Mouse (Mus musculus): ENCODE measurements around the gene Abcc9. TPM values are rescaled to one million over a fixed set of nuclear protein-coding genes. Genes with fewer than 3 reads are reported as not detected.
"Not testable (repeated sequence)": the region's sequence is repeated elsewhere in the genome, so short reads cannot be mapped to it uniquely, and the experiment has no call there.

Gene Abcc9
- polyA plus RNA-seq, 1 experiment from 2014 or later: 2.4 TPM

DNA sequence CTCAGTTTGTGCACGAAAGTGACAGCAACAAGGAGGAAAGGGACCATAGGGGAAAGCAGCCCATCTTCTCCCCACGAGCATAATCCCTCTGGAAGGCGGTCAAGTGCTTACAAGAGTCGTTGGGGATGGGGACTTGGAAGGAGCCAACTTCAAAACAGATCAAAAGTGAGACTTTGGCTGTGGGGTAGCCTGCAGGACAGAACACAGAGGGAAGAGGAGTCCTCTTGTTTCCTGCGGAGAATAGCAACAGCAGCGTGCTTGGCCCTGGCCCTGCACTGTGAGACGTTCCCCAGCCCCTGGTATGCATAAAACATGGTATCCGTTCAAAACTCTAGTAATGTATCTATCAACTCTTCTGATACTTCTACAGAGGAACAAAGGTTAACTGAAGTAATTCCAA, 1.4 kb downstream of the Abcc9 start:
- H3K9me3 ChIP-seq (replicated peaks): no peaks in the 10 kb centered on the region
- H3K4me1 ChIP-seq: peaks cover 12% of the 10 kb centered on the region
- no peak overlapping the region for H3K9ac ChIP-seq
- H3K36me3 ChIP-seq: no peaks in the 10 kb centered on the region
- no peak for ATAC-seq (ENCODE audit: low FRiP score)
- 69% methylated on average over 8 of the region's 8 CpGs for WGBS
- no peaks in the 10 kb centered on the region; the same call in 1 of the 2 replicates for H3K27me3 ChIP-seq
- H3K27ac ChIP-seq: no peak overlapping the region
- no peak overlapping the region for H3K4me2 ChIP-seq (replicated peaks)
- no peak overlapping the region for H3K4me3 ChIP-seq

DNA sequence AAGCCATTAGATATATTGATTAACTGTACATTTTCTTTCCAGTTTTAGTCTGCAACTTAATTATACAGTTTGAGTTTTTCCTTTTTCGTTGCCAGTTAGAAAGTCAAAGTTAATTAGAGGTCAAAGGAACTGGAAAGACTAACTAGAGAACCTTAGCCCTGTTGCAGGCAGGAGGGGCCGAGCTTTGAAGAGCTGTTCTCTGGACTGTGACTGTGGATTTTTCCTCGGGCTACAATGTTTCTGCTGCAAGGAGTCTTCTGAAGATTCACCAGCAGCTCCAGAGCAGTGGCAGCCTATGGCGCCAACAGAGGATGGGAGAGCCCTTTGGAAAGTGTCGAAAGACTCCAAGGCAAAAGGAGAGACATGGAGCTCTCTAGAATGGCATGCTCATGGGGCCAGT, 10.0 kb downstream of the Abcc9 start:
- Histone ChIP-seq H3K4me3 (no peak overlapping the region), H3K4me2 (replicated peaks) (no peak overlapping the region), H3K36me3 (no peaks in the 10 kb centered on the region), H3K27ac (no peak overlapping the region), H3K4me1 (no peaks in the 10 kb centered on the region), H3K9ac (no peak overlapping the region), H3K27me3 (no peaks in the 10 kb centered on the region), H3K9me3 (replicated peaks) (no peaks in the 10 kb centered on the region)
- WGBS: 80% methylated on average over 5 of the region's 5 CpGs
- no peak for ATAC-seq (ENCODE audit: low FRiP score)

DNA sequence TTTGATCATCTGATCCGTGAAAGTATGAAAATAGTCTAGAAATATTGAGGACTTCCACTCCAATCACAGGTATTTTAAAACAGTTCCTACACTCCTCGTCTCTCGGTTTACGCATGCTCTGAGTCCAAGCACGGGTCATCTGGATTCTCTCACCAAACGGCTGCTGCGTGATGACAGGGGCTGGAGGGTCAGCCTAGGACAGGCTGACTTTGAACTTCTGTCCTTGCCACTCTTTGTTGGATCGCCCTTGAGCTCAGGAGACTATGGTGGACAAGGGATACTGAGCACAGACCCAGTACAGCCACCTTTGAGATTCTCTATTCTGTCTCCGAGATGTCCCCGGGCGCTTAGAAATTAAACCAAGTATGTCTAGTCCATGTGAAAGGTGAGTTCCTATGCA, 12.4 kb downstream of the Abcc9 start:
- H3K36me3 ChIP-seq: no peaks in the 10 kb centered on the region
- H3K4me2 ChIP-seq (replicated peaks): no peak overlapping the region

DNA sequence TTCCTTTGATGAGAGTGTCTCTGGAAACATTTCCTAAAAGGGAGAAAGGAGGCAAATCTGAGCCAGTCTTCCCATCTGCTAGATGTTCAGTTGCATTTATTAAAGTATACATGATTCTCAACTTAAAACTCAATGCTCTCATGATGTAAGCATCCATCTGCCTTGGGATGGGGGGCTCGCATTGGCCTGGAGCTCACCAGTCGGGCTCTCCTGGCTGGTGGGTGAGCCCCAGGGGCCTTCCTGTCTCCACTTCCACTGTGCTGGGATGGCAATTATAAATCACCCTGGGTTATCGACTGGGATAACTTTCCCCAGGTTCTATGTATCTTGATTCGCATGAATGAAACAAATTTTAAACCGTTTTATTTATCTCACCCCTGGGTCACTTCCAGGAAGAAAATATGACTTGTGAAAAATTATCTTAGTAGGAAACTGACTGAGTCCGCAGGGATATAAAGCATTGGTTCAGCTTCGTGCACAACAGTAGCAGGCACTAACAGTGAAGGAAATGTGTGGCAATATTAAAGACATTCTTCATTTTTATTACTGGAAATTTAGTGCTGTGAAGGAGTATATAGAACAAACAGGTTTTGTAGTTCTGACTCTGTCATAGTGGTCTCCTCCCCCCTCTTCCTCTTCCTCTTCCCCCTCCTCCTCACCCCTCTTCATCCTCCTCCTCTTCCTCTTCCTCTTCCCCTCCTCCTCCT, 19.0 kb downstream of the Abcc9 start:
- ATAC-seq (ENCODE audit: low FRiP score): no peak
- Histone ChIP-seq H3K27me3 (no peaks in the 10 kb centered on the region), H3K4me2 (replicated peaks) (no peak overlapping the region), H3K4me3 (no peak overlapping the region), H3K9me3 (replicated peaks) (no peaks in the 10 kb centered on the region), H3K4me1 (no peaks in the 10 kb centered on the region), H3K27ac (no peak overlapping the region), H3K36me3 (no peaks in the 10 kb centered on the region), H3K9ac (no peak overlapping the region)
- 83% methylated on average over 7 of the region's 7 CpGs for WGBS

More for the DNA sequence above, 12.4 kb downstream of the Abcc9 start:
- Histone ChIP-seq H3K27me3 (no peaks in the 10 kb centered on the region), H3K9ac (no peak overlapping the region), H3K9me3 (replicated peaks) (no peaks in the 10 kb centered on the region), H3K4me1 (no peaks in the 10 kb centered on the region), H3K27ac (no peak overlapping the region), H3K4me3 (no peak overlapping the region)
- 91% methylated on average over 11 of the region's 11 CpGs for WGBS
- ATAC-seq (ENCODE audit: low FRiP score): no peak

DNA sequence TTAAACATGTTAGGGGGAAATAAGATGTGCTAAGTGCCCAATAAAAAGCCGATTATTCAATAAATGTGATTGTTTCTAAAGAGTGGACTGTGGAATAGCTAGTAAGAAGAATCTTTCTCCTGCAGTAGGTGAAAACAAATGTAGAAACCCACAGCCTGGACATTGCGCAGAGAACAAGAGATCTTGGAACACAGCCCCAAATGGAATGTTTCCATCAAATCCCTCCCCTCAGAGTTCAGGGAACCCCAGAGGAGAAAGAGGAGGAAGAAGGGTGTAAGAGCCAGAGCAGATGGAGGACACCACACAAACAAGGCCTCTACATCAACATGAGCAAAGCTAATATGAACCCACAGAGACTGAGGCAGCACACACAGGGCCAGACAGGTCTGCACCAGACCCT, 32.1 kb downstream of the Abcc9 start:
- no peaks in the 10 kb centered on the region for H3K36me3 ChIP-seq
- no peak overlapping the region for H3K4me3 ChIP-seq
- ATAC-seq (ENCODE audit: low FRiP score): no peak
- no peak overlapping the region for H3K4me2 ChIP-seq (replicated peaks)
- no peaks in the 10 kb centered on the region; the same call in 1 of the 2 replicates for H3K9me3 ChIP-seq (replicated peaks)
- no peaks in the 10 kb centered on the region for H3K27me3 ChIP-seq
- 93% methylated on average over 2 of the region's 2 CpGs for WGBS
- no peak overlapping the region for H3K27ac ChIP-seq
- no peak overlapping the region for H3K9ac ChIP-seq
- H3K4me1 ChIP-seq: no peaks in the 10 kb centered on the region

DNA sequence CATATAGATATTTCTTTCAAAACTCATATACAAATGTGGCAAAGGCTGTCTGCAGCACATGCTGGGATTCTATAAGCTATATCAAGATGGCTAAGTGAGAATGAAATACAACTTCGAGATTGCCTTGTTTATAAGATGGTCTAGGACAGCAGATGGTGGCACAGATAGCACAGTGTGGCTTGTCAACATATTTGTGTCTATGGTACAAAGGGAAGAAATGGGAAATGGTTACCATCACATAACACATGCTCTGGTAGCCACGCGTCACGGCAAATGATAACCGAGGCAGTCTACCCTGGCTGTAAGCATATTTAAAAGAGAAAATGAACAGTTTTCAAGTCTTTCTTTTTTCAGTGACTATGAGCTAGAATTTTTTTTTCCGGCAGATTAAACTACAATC, 32.8 kb downstream of the Abcc9 start:
- no peak overlapping the region for H3K27ac ChIP-seq
- no peak for ATAC-seq (ENCODE audit: low FRiP score)
- H3K36me3 ChIP-seq: no peaks in the 10 kb centered on the region
- no peak overlapping the region for H3K4me3 ChIP-seq
- no peak overlapping the region for H3K9ac ChIP-seq
- no peaks in the 10 kb centered on the region for H3K4me1 ChIP-seq
- no peaks in the 10 kb centered on the region for H3K27me3 ChIP-seq
- no peaks in the 10 kb centered on the region; the same call in 1 of the 2 replicates for H3K9me3 ChIP-seq (replicated peaks)
- WGBS: 95% methylated on average over 6 of the region's 6 CpGs
- H3K4me2 ChIP-seq (replicated peaks): no peak overlapping the region

DNA sequence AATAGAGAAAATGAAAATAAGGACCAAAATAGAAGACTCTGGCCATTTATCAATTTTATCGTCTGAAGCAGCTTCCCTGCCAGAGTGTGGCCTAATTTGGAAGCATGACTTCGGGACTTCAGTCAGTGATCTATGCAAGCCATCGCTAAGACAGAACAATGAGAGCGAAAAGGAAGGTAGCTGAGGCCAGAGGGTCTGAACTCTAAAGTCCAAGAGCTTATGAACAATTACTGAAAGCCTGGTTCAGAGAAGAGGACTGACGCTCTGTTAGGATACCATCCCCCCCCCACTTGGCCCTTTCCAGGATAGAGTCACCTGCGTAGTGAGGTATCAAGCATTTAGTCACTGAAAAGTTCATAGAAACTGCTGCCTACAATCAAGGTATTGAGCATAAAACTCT, 33.3 kb downstream of the Abcc9 start:
- Histone ChIP-seq H3K9ac (no peak overlapping the region), H3K36me3 (no peaks in the 10 kb centered on the region), H3K27me3 (no peaks in the 10 kb centered on the region), H3K4me1 (no peaks in the 10 kb centered on the region), H3K4me2 (replicated peaks) (no peak overlapping the region), H3K27ac (no peak overlapping the region), H3K9me3 (replicated peaks) (no peaks in the 10 kb centered on the region; the same call in 1 of the 2 replicates), H3K4me3 (no peak overlapping the region)
- no peak for ATAC-seq (ENCODE audit: low FRiP score)
- 88% methylated on average over 6 of the region's 6 CpGs for WGBS

DNA sequence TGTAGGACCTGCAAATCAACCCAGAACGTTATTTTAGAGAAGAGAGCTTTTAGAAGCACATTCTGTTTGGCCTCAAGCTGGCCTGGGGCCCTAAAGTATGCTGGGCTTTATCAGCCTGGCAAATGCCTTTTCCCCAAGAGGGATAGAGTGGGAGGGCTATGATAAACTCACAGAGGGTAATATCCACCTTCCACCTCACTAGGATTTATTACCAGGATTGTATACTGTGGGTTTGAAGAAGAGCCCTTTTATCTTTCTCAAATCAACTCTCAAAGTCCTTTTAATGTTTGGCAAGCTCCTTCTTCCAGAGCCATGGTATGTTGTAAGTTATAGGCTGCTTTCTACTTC, 33.7 kb downstream of the Abcc9 start:
- H3K4me3 ChIP-seq: no peak overlapping the region
- ATAC-seq (ENCODE audit: low FRiP score): no peak
- H3K4me1 ChIP-seq: no peaks in the 10 kb centered on the region
- H3K36me3 ChIP-seq: no peaks in the 10 kb centered on the region
- no peaks in the 10 kb centered on the region for H3K27me3 ChIP-seq
- no peak overlapping the region for H3K4me2 ChIP-seq (replicated peaks)
- no peak overlapping the region for H3K9ac ChIP-seq
- WGBS: 53% methylated on average over 1 of the region's 1 CpGs
- no peaks in the 10 kb centered on the region; the same call in 1 of the 2 replicates for H3K9me3 ChIP-seq (replicated peaks)
- H3K27ac ChIP-seq: no peak overlapping the region

DNA sequence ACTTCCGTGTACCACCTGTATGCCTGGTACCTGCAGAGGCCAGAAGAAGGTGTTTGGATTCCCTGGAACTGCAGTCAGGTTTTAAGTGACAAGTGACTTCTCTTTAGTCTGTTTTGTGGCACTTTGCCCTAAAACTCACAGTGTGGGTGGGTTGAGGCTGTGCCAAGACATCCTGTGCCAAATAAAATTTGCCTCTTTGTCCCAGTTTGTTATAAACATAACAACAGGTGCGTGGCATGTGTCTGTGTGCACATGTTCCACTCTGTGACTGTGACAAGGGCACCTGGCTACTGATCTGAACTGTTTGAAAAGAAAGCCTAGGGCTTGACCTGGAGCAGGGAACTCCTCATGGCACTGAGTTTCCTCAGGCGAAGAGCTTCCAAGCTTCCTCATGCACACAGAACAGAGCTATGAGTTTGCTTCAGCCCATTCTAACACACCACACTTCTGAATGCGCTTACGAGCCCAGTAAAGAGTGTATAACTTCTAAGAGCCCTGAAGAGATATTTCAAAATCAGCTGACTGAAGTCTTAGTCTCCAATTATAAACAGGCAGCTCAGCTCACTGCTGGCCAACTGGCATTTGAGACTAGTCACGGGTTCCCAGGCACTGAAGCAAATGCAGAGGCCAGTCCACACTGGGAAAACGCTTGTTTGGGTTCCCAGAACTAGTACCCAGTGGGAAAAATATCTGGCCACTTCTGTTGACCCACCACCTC, 34.3 kb downstream of the Abcc9 start:
- no peak overlapping the region for H3K4me3 ChIP-seq
- H3K27ac ChIP-seq: no peak overlapping the region
- H3K27me3 ChIP-seq: no peaks in the 10 kb centered on the region
- no peak overlapping the region for H3K4me2 ChIP-seq (replicated peaks)
- H3K36me3 ChIP-seq: no peaks in the 10 kb centered on the region
- no peaks in the 10 kb centered on the region for H3K4me1 ChIP-seq
- ATAC-seq (ENCODE audit: low FRiP score): no peak
- WGBS: 85% methylated on average over 7 of the region's 7 CpGs
- no peak overlapping the region for H3K9ac ChIP-seq
- H3K9me3 ChIP-seq (replicated peaks): no peaks in the 10 kb centered on the region

DNA sequence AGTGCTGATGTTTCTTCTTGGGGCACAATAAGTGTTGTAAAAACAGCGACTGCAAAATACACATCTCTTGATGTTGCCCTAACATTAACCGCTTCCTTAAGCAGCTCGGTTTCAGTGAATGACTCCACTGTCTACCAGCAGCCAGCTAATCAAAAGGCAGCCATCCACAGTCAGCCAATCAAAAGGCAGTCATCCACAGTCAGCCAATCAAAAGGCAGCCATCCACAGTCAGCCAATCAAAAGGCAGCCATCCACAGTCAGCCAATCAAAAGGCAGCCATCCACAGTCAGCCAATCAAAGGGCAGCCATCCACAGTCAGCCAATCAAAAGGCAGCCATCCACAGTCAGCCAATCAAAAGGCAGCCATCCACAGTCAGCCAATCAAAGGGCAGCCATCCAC, 40.1 kb downstream of the Abcc9 start:
- H3K9me3 ChIP-seq (replicated peaks); H3K4me2 ChIP-seq (replicated peaks); H3K27ac ChIP-seq; H3K9ac ChIP-seq; H3K4me3 ChIP-seq; H3K4me1 ChIP-seq; ATAC-seq (ENCODE audit: low FRiP score); H3K36me3 ChIP-seq; H3K27me3 ChIP-seq: not testable (repeated sequence)
- WGBS: 93% methylated on average over 3 of the region's 3 CpGs

DNA sequence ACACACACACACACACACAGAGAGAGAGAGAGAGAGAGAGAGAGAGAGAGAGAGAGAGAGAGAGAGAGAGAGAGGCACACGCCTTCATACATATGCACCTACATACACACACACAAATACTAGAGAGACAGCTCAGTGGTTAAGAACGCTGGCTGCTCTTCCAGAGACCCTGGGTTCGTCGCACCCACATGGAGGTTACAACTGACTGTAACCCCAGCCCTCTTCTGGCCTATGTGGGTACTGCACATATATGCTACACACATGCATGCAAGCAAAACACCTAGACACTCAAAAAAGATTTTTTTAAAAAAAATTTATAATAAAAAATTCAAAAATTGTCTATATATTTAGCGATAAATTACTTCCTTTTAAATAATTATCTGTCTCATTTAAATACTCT, 43.1 kb downstream of the Abcc9 start:
- no peak overlapping the region for H3K4me3 ChIP-seq
- no peak for ATAC-seq (ENCODE audit: low FRiP score)
- no peaks in the 10 kb centered on the region for H3K9me3 ChIP-seq (replicated peaks)
- H3K27me3 ChIP-seq: no peaks in the 10 kb centered on the region
- H3K4me1 ChIP-seq: no peaks in the 10 kb centered on the region
- no peak overlapping the region for H3K4me2 ChIP-seq (replicated peaks)
- no peak overlapping the region for H3K9ac ChIP-seq
- no peak overlapping the region for H3K27ac ChIP-seq
- no peaks in the 10 kb centered on the region for H3K36me3 ChIP-seq
- 61% methylated on average over 5 of the region's 5 CpGs for WGBS

DNA sequence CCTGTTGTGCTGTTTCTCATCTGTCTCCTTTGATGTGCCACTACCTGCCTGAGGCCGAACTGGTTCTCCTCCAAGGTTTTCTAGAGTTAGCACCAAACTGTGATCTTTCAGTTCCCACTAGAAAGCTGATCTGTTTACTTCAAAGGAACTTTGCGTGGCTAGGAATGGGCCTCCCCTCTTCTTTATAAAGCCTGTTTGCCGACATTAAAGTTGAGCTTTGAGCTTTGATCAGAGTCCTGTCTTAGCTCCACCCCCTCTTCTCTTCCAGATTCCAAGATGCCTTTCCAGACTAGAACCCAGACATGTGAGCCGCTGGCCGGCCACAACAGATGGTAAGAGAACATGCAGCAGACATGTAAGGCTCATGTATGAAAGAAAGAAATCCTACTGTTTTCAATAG, 47.6 kb downstream of the Abcc9 start:
- no peaks in the 10 kb centered on the region for H3K9me3 ChIP-seq (replicated peaks)
- H3K4me1 ChIP-seq: no peaks in the 10 kb centered on the region
- no peak for ATAC-seq (ENCODE audit: low FRiP score)
- no peak overlapping the region for H3K27ac ChIP-seq
- no peak overlapping the region for H3K9ac ChIP-seq
- H3K36me3 ChIP-seq: no peaks in the 10 kb centered on the region
- no peaks in the 10 kb centered on the region for H3K27me3 ChIP-seq
- no peak overlapping the region for H3K4me2 ChIP-seq (replicated peaks)
- H3K4me3 ChIP-seq: no peak overlapping the region
- 57% methylated on average over 5 of the region's 5 CpGs for WGBS

DNA sequence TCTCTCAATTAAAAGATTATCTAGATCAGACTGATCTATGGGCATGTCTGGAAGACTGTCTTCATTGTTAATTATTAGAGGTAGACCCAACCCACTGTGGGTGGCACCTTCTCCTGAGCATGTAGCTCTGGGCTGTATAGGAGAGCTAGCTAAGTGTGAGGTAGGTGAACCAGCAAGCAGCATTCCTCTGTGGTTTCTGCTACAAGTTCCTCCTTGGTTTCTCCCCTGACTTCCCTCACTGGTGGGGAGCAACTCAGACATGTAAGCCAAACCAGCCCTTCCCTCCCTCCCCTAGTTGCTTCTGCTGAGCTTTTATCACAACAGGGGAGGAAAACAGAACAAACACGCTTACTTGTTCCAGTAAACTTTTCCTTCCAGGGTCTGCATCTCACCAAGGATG, 49.9 kb downstream of the Abcc9 start:
- Histone ChIP-seq H3K4me3 (no peak overlapping the region), H3K4me1 (no peaks in the 10 kb centered on the region), H3K27ac (no peak overlapping the region), H3K27me3 (no peaks in the 10 kb centered on the region), H3K36me3 (no peaks in the 10 kb centered on the region), H3K9ac (no peak overlapping the region), H3K9me3 (replicated peaks) (no peaks in the 10 kb centered on the region), H3K4me2 (replicated peaks) (no peak overlapping the region)
- 69% methylated on average over 1 of the region's 1 CpGs for WGBS
- no peak for ATAC-seq (ENCODE audit: low FRiP score)

All from hindbrain, embryonic 12.5 days (tissue).